Mouse (Mus musculus): ENCODE data around the gene Sort1.

DNA sequence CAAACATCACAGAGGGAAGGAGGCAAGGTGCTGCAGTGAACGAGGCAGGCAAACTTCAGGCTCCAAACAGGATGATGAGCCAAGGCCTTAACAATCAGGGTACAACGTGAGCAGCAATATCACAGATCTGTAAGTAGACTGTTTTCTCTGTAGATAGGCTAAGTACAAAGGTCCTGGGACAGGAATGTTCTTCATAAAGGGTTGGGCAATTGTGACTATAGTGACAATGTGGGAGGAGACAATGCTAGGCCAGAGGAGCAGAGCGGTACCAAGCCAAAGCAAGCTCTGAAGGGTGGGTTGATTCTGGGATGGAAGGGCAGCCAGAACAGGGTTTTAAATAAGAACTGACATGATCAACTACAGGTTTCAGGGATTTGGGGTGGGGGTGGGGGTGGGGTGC, 83.9 kb downstream of the Sort1 start:
- TF ChIP-seq CTCF (IDR thresholded peaks at IDR 0.05; ENCODE audit: extremely low read depth, insufficient read length, insufficient replicate concordance, low read depth, low read length) (no peak), POLR2A (IDR thresholded peaks at IDR 0.05; ENCODE audit: low read depth, low read length) (no peak)
